Mouse (Mus musculus) thymus, postnatal 10 days (tissue): ENCODE data around the gene Oser1.
"Not testable (repeated sequence)": the region's sequence is repeated elsewhere in the genome, so short reads cannot be mapped to it uniquely, and the experiment has no call there.

ENCODE experiments used
- DNase-seq, 2 experiments: peaks; one replicate each; pipeline ENCODE4 v3.0.0; 2021; ENCODE audit warnings: low spot score in 2 of 2

Gene Oser1

GRCm38 (mm10) chr2:163424597-163424996 lies at the start of gene Oser1:
Gene Oser1 (minus strand): TSS chr2:163424697.
- no peak for DNase-seq

- peak; percentile 94 to 96 for DNase-seq
Measured at GRCm38 (mm10) chr2:163472466-163472851, 48.0 kb upstream of the Oser1 start, which contains the start of gene Fitm2. Gene Fitm2 (minus strand): TSS chr2:163472629.

- no peak for DNase-seq
Measured at GRCm38 (mm10) chr2:163471710-163472465, 47.4 kb upstream of the Oser1 start.

GRCm38 (mm10) chr2:163471136-163471535 lies 46.6 kb upstream of the Oser1 start:
- DNase-seq, result no peak

GRCm38 (mm10) chr2:163469711-163470110 lies 45.2 kb upstream of the Oser1 start:
- no peak for DNase-seq

GRCm38 (mm10) chr2:163468866-163469265 lies 44.4 kb upstream of the Oser1 start:
- DNase-seq, result no peak

- no peak for DNase-seq
Measured at GRCm38 (mm10) chr2:163467585-163467984, 43.1 kb upstream of the Oser1 start.

- no peak for DNase-seq
Measured at GRCm38 (mm10) chr2:163466771-163467170, 42.3 kb upstream of the Oser1 start.

- DNase-seq, result no peak
Measured at GRCm38 (mm10) chr2:163464562-163464961, 40.1 kb upstream of the Oser1 start.

GRCm38 (mm10) chr2:163463998-163464397 lies 39.5 kb upstream of the Oser1 start:
- no peak for DNase-seq

GRCm38 (mm10) chr2:163463251-163463769 lies 38.8 kb upstream of the Oser1 start:
- no peak for DNase-seq

- no peak for DNase-seq
Measured at GRCm38 (mm10) chr2:163462801-163463200, 38.3 kb upstream of the Oser1 start.

- no peak for DNase-seq
Measured at GRCm38 (mm10) chr2:163462386-163462785, 37.9 kb upstream of the Oser1 start.

GRCm38 (mm10) chr2:163461307-163461706 lies 36.8 kb upstream of the Oser1 start:
- DNase-seq, result not testable (repeated sequence)

- no peak for DNase-seq
Measured at GRCm38 (mm10) chr2:163460622-163461021, 36.1 kb upstream of the Oser1 start.

- DNase-seq, result no peak
Measured at GRCm38 (mm10) chr2:163459380-163459779, 34.9 kb upstream of the Oser1 start.

GRCm38 (mm10) chr2:163458539-163459265 lies 34.2 kb upstream of the Oser1 start:
- DNase-seq, result no peak

- DNase-seq, result no peak
Measured at GRCm38 (mm10) chr2:163453378-163453777, 28.9 kb upstream of the Oser1 start.

GRCm38 (mm10) chr2:163452738-163453137 lies 28.2 kb upstream of the Oser1 start:
- DNase-seq, result no peak

- no peak for DNase-seq
Measured at GRCm38 (mm10) chr2:163450668-163451295, 26.3 kb upstream of the Oser1 start.

GRCm38 (mm10) chr2:163449276-163449675 lies 24.8 kb upstream of the Oser1 start:
- no peak for DNase-seq

GRCm38 (mm10) chr2:163447375-163447774 lies 22.9 kb upstream of the Oser1 start:
- no peak for DNase-seq
